Mouse (Mus musculus): ENCODE results near the gene Rpl23. TPM values are rescaled to one million over a fixed set of nuclear protein-coding genes. Genes with fewer than 3 reads are reported as not detected.

The Rpl23 gene
- 62.2 and 87.5 TPM in 2 replicates for polyA plus RNA-seq (2012)

GRCm38 (mm10) chr11:97781832-97782563, at the start of gene Rpl23:
Gene Rpl23 (minus strand): TSS chr11:97782437.
- TF ChIP-seq GATA1 (IDR thresholded peaks at IDR 0.05; ENCODE audit: low read length): no peak

GRCm38 (mm10) chr11:97832001-97832400, 49.8 kb upstream of the Rpl23 start:
- TF ChIP-seq GATA1 (IDR thresholded peaks at IDR 0.05; ENCODE audit: low read length): no peak

- no peak for TF ChIP-seq GATA1 (IDR thresholded peaks at IDR 0.05; ENCODE audit: low read length)
Observed at GRCm38 (mm10) chr11:97830501-97830900, 48.3 kb upstream of the Rpl23 start.

- no peak for TF ChIP-seq GATA1 (IDR thresholded peaks at IDR 0.05; ENCODE audit: low read length)
Observed at GRCm38 (mm10) chr11:97829913-97830476, 47.8 kb upstream of the Rpl23 start.

GRCm38 (mm10) chr11:97829365-97829764, 47.1 kb upstream of the Rpl23 start:
- TF ChIP-seq GATA1 (IDR thresholded peaks at IDR 0.05; ENCODE audit: low read length): no peak

- TF ChIP-seq GATA1 (IDR thresholded peaks at IDR 0.05; ENCODE audit: low read length): no peak
Observed at GRCm38 (mm10) chr11:97827654-97828053, 45.4 kb upstream of the Rpl23 start.

GRCm38 (mm10) chr11:97826414-97826813, 44.2 kb upstream of the Rpl23 start:
- no peak for TF ChIP-seq GATA1 (IDR thresholded peaks at IDR 0.05; ENCODE audit: low read length)

GRCm38 (mm10) chr11:97825971-97826370, 43.7 kb upstream of the Rpl23 start:
- no peak for TF ChIP-seq GATA1 (IDR thresholded peaks at IDR 0.05; ENCODE audit: low read length)

GRCm38 (mm10) chr11:97825295-97825694, 43.1 kb upstream of the Rpl23 start:
- TF ChIP-seq GATA1 (IDR thresholded peaks at IDR 0.05; ENCODE audit: low read length): no peak

GRCm38 (mm10) chr11:97824895-97825294, 42.7 kb upstream of the Rpl23 start:
- no peak for TF ChIP-seq GATA1 (IDR thresholded peaks at IDR 0.05; ENCODE audit: low read length)

- TF ChIP-seq GATA1 (IDR thresholded peaks at IDR 0.05; ENCODE audit: low read length): no peak
Observed at GRCm38 (mm10) chr11:97824168-97824567, 41.9 kb upstream of the Rpl23 start.

- TF ChIP-seq GATA1 (IDR thresholded peaks at IDR 0.05; ENCODE audit: low read length): no peak
Observed at GRCm38 (mm10) chr11:97822840-97823603, 40.8 kb upstream of the Rpl23 start.

GRCm38 (mm10) chr11:97821401-97822064, 39.3 kb upstream of the Rpl23 start:
- no peak for TF ChIP-seq GATA1 (IDR thresholded peaks at IDR 0.05; ENCODE audit: low read length)

GRCm38 (mm10) chr11:97820840-97821239, 38.6 kb upstream of the Rpl23 start:
- TF ChIP-seq GATA1 (IDR thresholded peaks at IDR 0.05; ENCODE audit: low read length): no peak

- TF ChIP-seq GATA1 (IDR thresholded peaks at IDR 0.05; ENCODE audit: low read length): no peak
Observed at GRCm38 (mm10) chr11:97819923-97820322, 37.7 kb upstream of the Rpl23 start.

- no peak for TF ChIP-seq GATA1 (IDR thresholded peaks at IDR 0.05; ENCODE audit: low read length)
Observed at GRCm38 (mm10) chr11:97819102-97819501, 36.9 kb upstream of the Rpl23 start.

Measured in G1E-ER4 (cell line).